Mouse (Mus musculus) spleen, adult 2 months (tissue): ENCODE results near the gene Col18a1. TPM values are rescaled to one million over a fixed set of nuclear protein-coding genes. Genes with fewer than 3 reads are reported as not detected.

Experiments
- DNase-seq, 2 experiments: peaks; one replicate each; pipeline versions ENCODE4 v3.0.0 to v3.0.0-alpha.2; 2012 to 2021; ENCODE audit warnings: low spot score in 2 of 2, low read depth in 1 of 2
- H3K27ac ChIP-seq: fragments of 200-500 bp; 2 replicates; pipeline ENCODE4 v1.5.1; 2012; ENCODE audit warnings: low read length, inconsistent platforms; ENCODE audit not compliant: insufficient read depth
- H3K27me3 ChIP-seq: fragments of 200-500 bp; 2 replicates; pipeline ENCODE4 v1.6.1; 2012; ENCODE audit warnings: mild to moderate bottlenecking, moderate library complexity, low read length, inconsistent platforms; ENCODE audit not compliant: control insufficient read depth, insufficient read depth
- H3K36me3 ChIP-seq: fragments of 200-500 bp; 2 replicates; pipeline ENCODE4 v1.6.1; 2012; ENCODE audit warnings: mild to moderate bottlenecking, low read length, inconsistent platforms; ENCODE audit not compliant: control insufficient read depth, insufficient read depth
- H3K4me1 ChIP-seq: fragments of 200-500 bp; 2 replicates; pipeline ENCODE4 v1.6.1; 2011; ENCODE audit warnings: inconsistent platforms; ENCODE audit not compliant: control insufficient read depth, insufficient read depth, insufficient read length
- H3K4me3 ChIP-seq: fragments of 200-500 bp; 2 replicates; pipeline ENCODE4 v1.5.1; 2011; ENCODE audit warnings: mild to moderate bottlenecking, inconsistent platforms; ENCODE audit not compliant: insufficient read depth, insufficient read length; ENCODE audit errors: extremely low read depth
- CTCF ChIP-seq: fragments of 200-500 bp; IDR thresholded peaks from 2 replicates; pipeline ENCODE4 v1.5.1; 2011; ENCODE audit warnings: mild to moderate bottlenecking, inconsistent platforms; ENCODE audit not compliant: insufficient read depth, insufficient read length, insufficient replicate concordance; ENCODE audit errors: extremely low read depth
- POLR2A ChIP-seq: fragments of 200-500 bp; IDR thresholded peaks from 2 replicates; pipeline ENCODE4 v1.6.1; 2011; ENCODE audit warnings: low read depth, low read length, inconsistent platforms
- WGBS: fragments of 180-500 bp; shearing (Covaris S2); methylation state at CpG from one replicate; pipeline ENCODE4 v1.1.7; 2018; 5-methylcytosine and 5-hydroxymethylcytosine counted together
- polyA plus RNA-seq: library from polyadenylated mRNA; depleted of rRNA; stranded (reverse); fragments of >200 nt; gene quantifications from 2 replicates; pipeline ENCODE4 v1.2.3, GENCODE M21; 2012

The Col18a1 gene
- polyA plus RNA-seq, 1 experiment, result 15.0 TPM

DNA sequence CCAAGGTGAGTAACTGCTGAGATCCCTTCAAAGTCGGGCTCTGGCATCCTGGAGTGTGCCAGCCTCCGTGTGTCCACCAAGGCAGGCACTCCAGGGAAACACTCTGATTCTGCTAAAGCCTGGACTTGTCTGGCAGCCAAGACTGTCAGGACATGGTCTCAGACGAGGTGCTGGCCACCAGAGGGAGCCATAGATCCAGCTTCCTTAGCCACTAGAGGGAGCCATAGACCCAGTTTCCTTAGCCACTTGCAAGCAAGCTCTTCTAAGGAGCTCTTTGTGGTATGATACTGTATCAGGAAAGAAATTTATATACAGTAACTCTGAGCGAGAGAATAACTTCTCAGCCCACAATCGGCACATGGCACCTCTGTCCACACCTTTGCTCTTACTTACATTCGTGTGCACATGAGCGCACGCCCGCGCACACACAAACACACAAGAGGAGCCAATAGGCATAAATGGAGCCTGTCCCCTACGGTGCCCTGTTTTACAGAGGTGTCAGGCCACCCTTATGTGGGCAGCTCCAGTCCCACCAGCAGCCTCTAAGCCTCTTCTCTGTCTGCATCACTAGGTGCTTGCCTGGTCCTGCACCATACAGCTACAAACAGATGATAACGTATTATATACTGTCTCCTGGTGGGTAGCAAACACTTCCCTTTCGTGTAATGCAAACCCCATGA is 35.6 kb downstream of the Col18a1 start:
- DNase-seq, result peak; percentile 52 to 67
- TF ChIP-seq CTCF, result peak; percentile 98; the same call in 1 of the 2 replicates
- TF ChIP-seq POLR2A, result no peak
- 54% methylated on average over 13 of the region's 13 CpGs for whole genome bisulfite sequencing
- Histone ChIP-seq H3K27ac (no peak overlapping the region), H3K27me3 (no peaks in the 10 kb centered on the region), H3K36me3 (no peaks in the 10 kb centered on the region), H3K4me3 (no peak overlapping the region), H3K4me1 (no peaks in the 10 kb centered on the region)

GRCm38 (mm10) chr10:77129637-77130410 is 36.5 kb downstream of the Col18a1 start:
- no peak for DNase-seq
- Histone ChIP-seq H3K27ac (no peak overlapping the region), H3K4me1 (no peaks in the 10 kb centered on the region), H3K27me3 (no peaks in the 10 kb centered on the region), H3K36me3 (no peaks in the 10 kb centered on the region), H3K4me3 (no peak overlapping the region)
- no peak for TF ChIP-seq CTCF
- TF ChIP-seq POLR2A, result no peak
- WGBS, result 88% methylated on average over 6 of the region's 6 CpGs

- H3K36me3 ChIP-seq, result no peaks in the 10 kb centered on the region
- H3K4me3 ChIP-seq, result no peak overlapping the region
- no peak overlapping the region for H3K27ac ChIP-seq
- TF ChIP-seq CTCF (no peak), POLR2A (no peak)
- no peaks in the 10 kb centered on the region for H3K27me3 ChIP-seq
- WGBS, result 69% methylated on average over 2 of the region's 2 CpGs
- no peaks in the 10 kb centered on the region for H3K4me1 ChIP-seq
- DNase-seq, result no peak
Observed at GRCm38 (mm10) chr10:77127926-77128325, 38.4 kb downstream of the Col18a1 start.

GRCm38 (mm10) chr10:77126590-77126989 is 39.8 kb downstream of the Col18a1 start:
- DNase-seq, result no peak
- H3K4me3 ChIP-seq, result no peak overlapping the region
- H3K4me1 ChIP-seq, result no peaks in the 10 kb centered on the region
- H3K36me3 ChIP-seq, result no peaks in the 10 kb centered on the region
- no peak overlapping the region for H3K27ac ChIP-seq
- TF ChIP-seq POLR2A, result no peak
- no peak for TF ChIP-seq CTCF
- H3K27me3 ChIP-seq, result no peaks in the 10 kb centered on the region
- WGBS, result 82% methylated on average over 2 of the region's 2 CpGs

GRCm38 (mm10) chr10:77125078-77125731 is 41.1 kb downstream of the Col18a1 start:
- no peaks in the 10 kb centered on the region for H3K4me1 ChIP-seq
- H3K27me3 ChIP-seq, result no peaks in the 10 kb centered on the region
- H3K27ac ChIP-seq, result no peak overlapping the region
- DNase-seq, result no peak
- no peak for TF ChIP-seq CTCF
- H3K36me3 ChIP-seq, result no peaks in the 10 kb centered on the region
- H3K4me3 ChIP-seq, result no peak overlapping the region
- WGBS, result 91% methylated on average over 18 of the region's 18 CpGs

GRCm38 (mm10) chr10:77123953-77124352 is 42.4 kb downstream of the Col18a1 start:
- Histone ChIP-seq H3K4me3 (no peak overlapping the region), H3K27me3 (no peaks in the 10 kb centered on the region), H3K36me3 (no peaks in the 10 kb centered on the region), H3K27ac (no peak overlapping the region), H3K4me1 (no peaks in the 10 kb centered on the region)
- 86% methylated on average over 8 of the region's 8 CpGs for WGBS
- no peak for DNase-seq
- no peak for TF ChIP-seq CTCF
- no peak for TF ChIP-seq POLR2A
